Mouse (Mus musculus) limb, embryonic 11.5 days (tissue): ENCODE measurements around the gene Map4k4. TPM values are rescaled to one million over a fixed set of nuclear protein-coding genes. Genes with fewer than 3 reads are reported as not detected.

Experiments
- ATAC-seq: fragments of 200-750 bp; cut with Nextera tagmentation; 2 replicates; pipeline ENCODE4 v1.8.0; 2017; ENCODE audit warnings: low read depth; ENCODE audit not compliant: insufficient number of reproducible peaks, low FRiP score, low TSS enrichment
- DNase-seq: peaks from one replicate; pipeline ENCODE4 v3.0.0-alpha.2; 2015; ENCODE audit warnings: low spot score
- H3K27ac ChIP-seq: fragments of 300-500 bp; sonication (generic); replicated peaks from 2 replicates; pipeline ENCODE4 v1.5.1; 2014; ENCODE audit warnings: low read depth, mild to moderate bottlenecking, low read length
- H3K27me3 ChIP-seq: fragments of 300-500 bp; sonication (generic); 2 replicates; pipeline ENCODE4 v1.6.1; 2014; ENCODE audit warnings: mild to moderate bottlenecking, low read length, mixed read lengths; ENCODE audit not compliant: control insufficient read depth, insufficient read depth
- H3K36me3 ChIP-seq: fragments of 300-500 bp; sonication (generic); 2 replicates; pipeline ENCODE4 v1.6.1; 2014; ENCODE audit warnings: mild to moderate bottlenecking, low read length, moderate library complexity, mixed read lengths; ENCODE audit not compliant: control insufficient read depth, insufficient read depth
- H3K4me1 ChIP-seq: fragments of 300-500 bp; sonication (generic); 2 replicates; pipeline ENCODE4 v1.6.1; 2014; ENCODE audit warnings: low read length, mixed read lengths; ENCODE audit not compliant: control insufficient read depth, insufficient read depth
- H3K4me2 ChIP-seq: fragments of 300-500 bp; sonication (generic); 2 replicates; pipeline ENCODE4 v1.6.1; 2014; ENCODE audit warnings: low read depth, mild to moderate bottlenecking, moderate library complexity; ENCODE audit not compliant: severe bottlenecking
- H3K4me3 ChIP-seq: fragments of 300-500 bp; sonication (generic); 2 replicates; pipeline ENCODE4 v1.5.1; 2014; ENCODE audit warnings: low read depth, low read length
- H3K9ac ChIP-seq: fragments of 300-500 bp; sonication (generic); 2 replicates; pipeline ENCODE4 v1.6.1; 2014; ENCODE audit warnings: mild to moderate bottlenecking, low read length
- H3K9me3 ChIP-seq: fragments of 300-500 bp; sonication (generic); 2 replicates; pipeline ENCODE4 v1.6.1; 2016; ENCODE audit warnings: low read length; ENCODE audit not compliant: control insufficient read depth
- WGBS: fragments of 180-500 bp; shearing (Covaris S2); extraction: QIAGEN DNeasy Blood & Tissue Kit; methylation state at CpG from one replicate; pipeline ENCODE4 v1.1.7; 2014; 5-methylcytosine and 5-hydroxymethylcytosine counted together
- polyA plus RNA-seq: library from polyadenylated mRNA; unstranded; fragments of >200 nt; fragmentation: Nextera tagmentation; extraction: Ambion mirVana; gene quantifications from 2 replicates; pipeline ENCODE4 v1.2.1, GENCODE M21; 2014

The Map4k4 gene
- polyA plus RNA-seq, 1 experiment from 2014 or later: 38.0 TPM

GRCm38 (mm10) chr1:39965461-39965860, 64.7 kb downstream of the Map4k4 start:
- no peak for ATAC-seq
- WGBS: 57% methylated on average over 3 of the region's 3 CpGs
- H3K4me1 ChIP-seq: 0 out of 2 replicates have a peak, but pooled peaks cover 3% of the 10 kb centered on the region

GRCm38 (mm10) chr1:39968999-39969398, 68.3 kb downstream of the Map4k4 start:
- no peak overlapping the region for H3K27ac ChIP-seq
- DNase-seq (no peak), ATAC-seq (no peak)
- H3K4me1 ChIP-seq: no peaks in the 10 kb centered on the region
- no peak overlapping the region for H3K9ac ChIP-seq
- no peaks in the 10 kb centered on the region for H3K9me3 ChIP-seq
- H3K4me2 ChIP-seq: no peak overlapping the region
- no peaks in the 10 kb centered on the region for H3K36me3 ChIP-seq
- H3K27me3 ChIP-seq: no peaks in the 10 kb centered on the region
- 70% methylated on average over 7 of the region's 7 CpGs for WGBS
- H3K4me3 ChIP-seq: no peak overlapping the region

More at GRCm38 (mm10) chr1:39965461-39965860, 64.7 kb downstream of the Map4k4 start:
- H3K27me3 ChIP-seq: no peaks in the 10 kb centered on the region
- no peak overlapping the region for H3K4me3 ChIP-seq
- no peak overlapping the region for H3K27ac ChIP-seq
- no peak for DNase-seq
- H3K9me3 ChIP-seq: no peaks in the 10 kb centered on the region
- no peak overlapping the region for H3K4me2 ChIP-seq
- peaks cover 3% of the 10 kb centered on the region for H3K36me3 ChIP-seq
- H3K9ac ChIP-seq: no peak overlapping the region

- H3K4me2 ChIP-seq: no peak overlapping the region
- ATAC-seq (no peak), DNase-seq (peak; percentile 50)
- H3K36me3 ChIP-seq: no peaks in the 10 kb centered on the region
- H3K9me3 ChIP-seq: no peaks in the 10 kb centered on the region
- no peak overlapping the region for H3K9ac ChIP-seq
- H3K4me3 ChIP-seq: no peak overlapping the region
- WGBS: 75% methylated on average over 2 of the region's 2 CpGs
- no peaks in the 10 kb centered on the region for H3K4me1 ChIP-seq
- no peaks in the 10 kb centered on the region for H3K27me3 ChIP-seq
- no peak overlapping the region for H3K27ac ChIP-seq
These were observed 69.2 kb downstream of the Map4k4 start for GRCm38 (mm10) chr1:39969771-39970406.

GRCm38 (mm10) chr1:39972411-39972810, 71.7 kb downstream of the Map4k4 start:
- Histone ChIP-seq H3K9ac (no peak overlapping the region), H3K4me3 (no peak overlapping the region), H3K27ac (no peak overlapping the region), H3K36me3 (0 out of 2 replicates have a peak, but pooled peaks cover 3% of the 10 kb centered on the region), H3K4me2 (no peak overlapping the region), H3K9me3 (no peaks in the 10 kb centered on the region), H3K27me3 (no peaks in the 10 kb centered on the region), H3K4me1 (no peaks in the 10 kb centered on the region)
- ATAC-seq: no peak
- DNase-seq: no peak
- WGBS: 86% methylated on average over 7 of the region's 7 CpGs

- Histone ChIP-seq H3K9me3 (no peaks in the 10 kb centered on the region), H3K36me3 (peaks cover 5% of the 10 kb centered on the region; the same call in 1 of the 2 replicates), H3K27me3 (no peaks in the 10 kb centered on the region), H3K4me1 (no peaks in the 10 kb centered on the region), H3K4me3 (no peak overlapping the region), H3K9ac (no peak overlapping the region), H3K4me2 (no peak overlapping the region), H3K27ac (no peak overlapping the region)
- ATAC-seq (no peak), DNase-seq (no peak)
- 90% methylated on average over 4 of the region's 4 CpGs for whole genome bisulfite sequencing
These were observed 73.2 kb downstream of the Map4k4 start for GRCm38 (mm10) chr1:39973911-39974310.

GRCm38 (mm10) chr1:39975005-39975404, 74.3 kb downstream of the Map4k4 start:
- H3K9me3 ChIP-seq: no peaks in the 10 kb centered on the region
- no peaks in the 10 kb centered on the region for H3K4me1 ChIP-seq
- 92% methylated on average over 2 of the region's 2 CpGs for WGBS
- H3K9ac ChIP-seq: no peak overlapping the region
- H3K4me2 ChIP-seq: no peak overlapping the region
- DNase-seq: no peak
- ATAC-seq: no peak
- no peaks in the 10 kb centered on the region for H3K27me3 ChIP-seq
- H3K27ac ChIP-seq: no peak overlapping the region
- H3K4me3 ChIP-seq: no peak overlapping the region
- peaks cover 5% of the 10 kb centered on the region; the same call in 1 of the 2 replicates for H3K36me3 ChIP-seq

GRCm38 (mm10) chr1:39976107-39976506, 75.4 kb downstream of the Map4k4 start:
- Histone ChIP-seq H3K4me1 (no peaks in the 10 kb centered on the region), H3K27ac (no peak overlapping the region), H3K27me3 (no peaks in the 10 kb centered on the region), H3K36me3 (peaks cover 5% of the 10 kb centered on the region; the same call in 1 of the 2 replicates), H3K9ac (no peak overlapping the region), H3K9me3 (no peaks in the 10 kb centered on the region), H3K4me3 (no peak overlapping the region), H3K4me2 (no peak overlapping the region)
- ATAC-seq: no peak
- 93% methylated on average over 2 of the region's 2 CpGs for WGBS
- no peak for DNase-seq

- no peak overlapping the region for H3K4me3 ChIP-seq
- no peak overlapping the region for H3K4me2 ChIP-seq
- H3K27ac ChIP-seq: no peak overlapping the region
- WGBS: 85% methylated on average over 11 of the region's 11 CpGs
- no peaks in the 10 kb centered on the region for H3K9me3 ChIP-seq
- H3K4me1 ChIP-seq: no peaks in the 10 kb centered on the region
- no peak overlapping the region for H3K9ac ChIP-seq
- DNase-seq: no peak
- peaks cover 7% of the 10 kb centered on the region for H3K36me3 ChIP-seq
- no peak for ATAC-seq
- no peaks in the 10 kb centered on the region for H3K27me3 ChIP-seq
These were observed 76.4 kb downstream of the Map4k4 start for GRCm38 (mm10) chr1:39976847-39977744.
